Mouse (Mus musculus): ENCODE results near the gene Kcnab1.

GRCm38 (mm10) chr3:65176846-65177245, 67.7 kb downstream of the Kcnab1 start:
- TF ChIP-seq EP300 (IDR thresholded peaks at IDR 0.05; ENCODE audit: insufficient read depth, low read depth, low read length): no peak
- no peak for TF ChIP-seq CTCF (IDR thresholded peaks at IDR 0.05; ENCODE audit: low read depth, low read length)
- no peak for TF ChIP-seq POLR2A (IDR thresholded peaks at IDR 0.05; ENCODE audit: insufficient read depth, low read length)
